28 mouse cellular contexts compared by ENCODE assay signal in genomic region chr2:91355767-91356166, GRCm38 (mm10).
DNase-seq lines count a peak whose midpoint lies in the region; ATAC-seq lines count a peak whose summit lies in the region.
"Had no signal": no experiment of that assay in that cellular context is flagged by ENCODE, and none has a peak within 500 bp of the region (broad histone marks: within the 10 kb centered on the region; RNA-seq: fewer than 3 reads in every experiment).

No protein-coding gene starts in this region.

- no peak overlapping the region for H3K4me2 ChIP-seq in lung, embryonic 16.5 days (ENCODE audit: low read depth, low read length)
- H3K4me2 ChIP-seq: embryonic facial prominence, embryonic 13.5 days; forebrain, embryonic 12.5 days; forebrain, embryonic 15.5 days; heart, embryonic 13.5 days; hindbrain, embryonic 12.5 days; hindbrain, embryonic 15.5 days had no signal

- peak; percentile 45 for DNase-seq in heart, adult 11 months
- DNase-seq in heart, postnatal 36 days = no peak
- DNase-seq in lung, postnatal 14 days = peak; percentile 39
- peak; percentile 63 to 86 for DNase-seq in lung, postnatal 4 days
- no peak for DNase-seq in urinary bladder, adult 18-20 months (ENCODE audit: low spot score in 2 of 2)
- DNase-seq in adrenal gland, adult 18-20 months (ENCODE audit: low spot score in 2 of 2) = no peak
- DNase-seq in left cerebral cortex, adult 18-20 months (ENCODE audit: low spot score in 2 of 2) = no peak
- DNase-seq: adrenal gland, postnatal 10 days; adrenal gland, postnatal 36 days; cerebellum, adult 11 months; cerebellum, adult 2 months; cerebellum, adult 9-11 months; cerebellum, postnatal 25 days; embryo, embryonic 11 days; gastrocnemius, postnatal 25 days; heart, adult 2 months; heart, postnatal 14 days had no signal

- no peak overlapping the region for H3K9ac ChIP-seq in lung, embryonic 16.5 days (ENCODE audit: low read length)
- H3K9ac ChIP-seq: embryonic facial prominence, embryonic 13.5 days; forebrain, embryonic 12.5 days; forebrain, embryonic 15.5 days; heart, embryonic 13.5 days; hindbrain, embryonic 12.5 days; hindbrain, embryonic 15.5 days had no signal

- H3K27me3 ChIP-seq in lung, embryonic 16.5 days (ENCODE audit: control insufficient read depth, insufficient read depth, low read depth, low read length) = no peaks in the 10 kb centered on the region
- H3K27me3 ChIP-seq: embryonic facial prominence, embryonic 13.5 days; forebrain, embryonic 12.5 days; forebrain, embryonic 15.5 days; heart, embryonic 13.5 days; hindbrain, embryonic 12.5 days; hindbrain, embryonic 15.5 days had no signal

- no peaks in the 10 kb centered on the region for H3K36me3 ChIP-seq in lung, embryonic 16.5 days (ENCODE audit: control insufficient read depth, insufficient read depth, low read length)
- H3K36me3 ChIP-seq: embryonic facial prominence, embryonic 10.5 days; embryonic facial prominence, embryonic 13.5 days; forebrain, embryonic 12.5 days; forebrain, embryonic 15.5 days; heart, embryonic 10.5 days; heart, embryonic 13.5 days; hindbrain, embryonic 12.5 days; hindbrain, embryonic 15.5 days had no signal

- H3K27ac ChIP-seq in lung, embryonic 16.5 days (ENCODE audit: low read length) = no peak overlapping the region
- H3K27ac ChIP-seq: embryonic facial prominence, embryonic 10.5 days; embryonic facial prominence, embryonic 13.5 days; forebrain, embryonic 12.5 days; forebrain, embryonic 15.5 days; heart, adult 2 months; heart, embryonic 10.5 days; heart, embryonic 13.5 days; hindbrain, embryonic 12.5 days; hindbrain, embryonic 15.5 days had no signal

- H3K4me3 ChIP-seq in lung, embryonic 16.5 days (ENCODE audit: low read length) = no peak overlapping the region
- H3K4me3 ChIP-seq: embryonic facial prominence, embryonic 10.5 days; embryonic facial prominence, embryonic 13.5 days; erythroblast, embryonic 14.5 days; forebrain, embryonic 12.5 days; forebrain, embryonic 15.5 days; heart, adult 2 months; heart, embryonic 10.5 days; heart, embryonic 13.5 days; hindbrain, embryonic 12.5 days; hindbrain, embryonic 15.5 days had no signal

- H3K9me3 ChIP-seq in lung, embryonic 16.5 days (ENCODE audit: control insufficient read depth, low read length) = no peaks in the 10 kb centered on the region
- H3K9me3 ChIP-seq: embryonic facial prominence, embryonic 10.5 days; embryonic facial prominence, embryonic 13.5 days; forebrain, embryonic 12.5 days; forebrain, embryonic 15.5 days; heart, embryonic 10.5 days; heart, embryonic 13.5 days; hindbrain, embryonic 12.5 days; hindbrain, embryonic 15.5 days had no signal

- 72% methylated on average over 3 of the region's 3 CpGs for WGBS in lung, embryonic 16.5 days

- peaks cover 18% of the 10 kb centered on the region for H3K4me1 ChIP-seq in lung, embryonic 16.5 days (replicated peaks; ENCODE audit: control insufficient read depth, insufficient read depth, low read length)
- H3K4me1 ChIP-seq: hindbrain, embryonic 15.5 days had no signal

- intact Hi-C loops in heart, postnatal 36 days (cut with DNase I) = no loop called here

- ATAC-seq in lung, embryonic 16.5 days (ENCODE audit: low read depth) = peak; percentile 90
- ATAC-seq: activated CD4-positive, CD25-positive, alpha-beta regulatory T cell, adult 4 months; forebrain, embryonic 15.5 days had no signal

Comparison
In these comparisons a context has a peak if more than half of its experiments do, and no peak if none do; other contexts are left out.
1. DNase-seq: peak in heart, adult 11 months (single experiment), lung, postnatal 14 days (single experiment) and lung, postnatal 4 days (2 of 2); none in heart, postnatal 36 days (0 of 2), urinary bladder, adult 18-20 months (0 of 2), adrenal gland, adult 18-20 months (0 of 2) and left cerebral cortex, adult 18-20 months (0 of 2).